Mouse (Mus musculus): ENCODE data around the gene Oat.

Gene Oat

GRCm38 (mm10) chr7:132540597-132540996 lies 35.6 kb downstream of the Oat start:
- DNase-seq: no peak

GRCm38 (mm10) chr7:132529206-132529605 lies 47.0 kb downstream of the Oat start:
- no peak for DNase-seq

GRCm38 (mm10) chr7:132513419-132513982 lies 62.7 kb downstream of the Oat start:
- DNase-seq: no peak

- DNase-seq: no peak
Observed at GRCm38 (mm10) chr7:132509110-132509509, 67.1 kb downstream of the Oat start.
